In the genomic region with DNA sequence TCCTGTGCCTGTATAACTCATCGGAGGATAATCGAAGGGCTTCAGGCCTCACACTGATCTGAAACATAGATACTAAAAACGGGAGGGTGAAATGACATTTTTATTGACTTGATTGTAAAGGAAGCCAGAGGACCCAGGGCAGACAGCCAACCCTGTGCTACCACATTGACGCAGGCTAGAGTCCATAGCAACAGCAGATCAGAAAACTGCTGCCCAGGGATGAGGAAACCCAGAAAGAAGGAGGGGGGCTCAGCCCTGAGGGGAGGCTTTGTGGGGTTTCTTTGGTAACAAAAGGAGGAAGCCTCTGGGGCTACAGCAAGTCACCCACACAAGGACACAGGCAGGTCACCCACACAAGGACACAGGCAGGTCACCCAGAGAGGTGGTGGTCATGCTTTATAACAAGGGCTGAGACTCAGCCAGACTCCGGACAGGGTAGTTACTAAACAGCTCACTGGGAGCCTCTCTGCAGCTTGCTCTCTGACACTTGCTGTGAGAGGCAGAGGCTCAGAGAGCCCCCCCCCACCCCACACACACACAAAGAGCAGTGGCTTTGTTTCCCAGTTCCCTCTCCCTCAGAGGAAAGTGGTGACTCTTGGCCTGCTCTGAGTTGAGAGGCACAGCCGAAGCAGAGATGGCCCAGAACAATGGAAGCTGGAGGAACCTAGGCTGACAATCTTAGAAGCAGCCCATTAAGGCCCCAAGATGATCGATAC, we compare ENCODE assay signal across 9 mouse cellular contexts. TPM values are rescaled to one million over a fixed set of nuclear protein-coding genes. Genes with fewer than 3 reads are reported as not detected.
DNase-seq lines count a peak whose midpoint lies in the region; ATAC-seq and TF ChIP-seq lines count a peak whose summit lies in the region.
"Had no signal": no experiment of that assay in that cellular context is flagged by ENCODE, and none has a peak within 500 bp of the region (broad histone marks: within the 10 kb centered on the region; RNA-seq: fewer than 3 reads in every experiment).

No protein-coding gene starts in this region.

- intact Hi-C loops in heart, postnatal 36 days (cut with DNase I): no loop called here
- intact Hi-C loops in gastrocnemius, adult 2 months (cut with DNase I): loop anchor here (5.0 kb wide), 1 partner anchor 70 kb away; no protein-coding TSS in a partner anchor

- no peak overlapping the region for H3K4me3 ChIP-seq in neural tube, embryonic 11.5 days (ENCODE audit: low read depth, low read length)
- H3K4me3 ChIP-seq in limb, embryonic 13.5 days: no peak overlapping the region
- no peak overlapping the region for H3K4me3 ChIP-seq in neural tube, embryonic 15.5 days (replicated peaks)
- no peak overlapping the region for H3K4me3 ChIP-seq in gastrocnemius, adult 2 months

- H3K4me2 ChIP-seq in neural tube, embryonic 11.5 days (ENCODE audit: low read depth): no peak overlapping the region
- H3K4me2 ChIP-seq in limb, embryonic 13.5 days (replicated peaks): no peak overlapping the region
- no peak overlapping the region for H3K4me2 ChIP-seq in neural tube, embryonic 15.5 days

- ATAC-seq in neural tube, embryonic 11.5 days (ENCODE audit: insufficient read depth, low FRiP score, low TSS enrichment): no peak
- ATAC-seq in granulocyte monocyte progenitor cell, adult 5-6 weeks (replicated peaks; ENCODE audit: poor library complexity, severe bottlenecking): peak; percentile 93
- ATAC-seq in limb, embryonic 13.5 days (ENCODE audit: low FRiP score, low read depth): peak; percentile 36; the same call in 1 of the 2 replicates
- ATAC-seq in neural tube, embryonic 15.5 days (ENCODE audit: low FRiP score): 0 out of 2 replicates have a peak, but pooled peaks have one; percentile 53

- TF ChIP-seq CTCF in gastrocnemius, adult 2 months (IDR thresholded peaks at IDR 0.05): no peak

- peak; percentile 44 for DNase-seq in neural tube, embryonic 11.5 days (ENCODE audit: low spot score)
- no peak for DNase-seq in neural tube, embryonic 10.5 days (ENCODE audit: extremely low spot score, low spot score)
- DNase-seq in gastrocnemius, adult 18-20 months (ENCODE audit: low spot score): no peak
- DNase-seq in heart, postnatal 36 days: no peak
- DNase-seq in gastrocnemius, adult 2 months: no peak

- 0 out of 2 replicates have a peak overlapping the region, but pooled peaks have one; percentile 26 for H3K9ac ChIP-seq in neural tube, embryonic 11.5 days (ENCODE audit: low read length)
- no peak overlapping the region for H3K9ac ChIP-seq in limb, embryonic 13.5 days
- H3K9ac ChIP-seq in neural tube, embryonic 15.5 days (replicated peaks): no peak overlapping the region
- H3K9ac ChIP-seq: liver, embryonic 14.5 days had no signal

- 0 out of 2 replicates have a peak overlapping the region, but pooled peaks have one; percentile 23 for H3K27ac ChIP-seq in neural tube, embryonic 11.5 days (ENCODE audit: low read depth, low read length)
- no peak overlapping the region for H3K27ac ChIP-seq in limb, embryonic 13.5 days
- peak overlapping the region; percentile 58 for H3K27ac ChIP-seq in neural tube, embryonic 15.5 days (replicated peaks)
- no peak overlapping the region for H3K27ac ChIP-seq in gastrocnemius, adult 2 months
- H3K27ac ChIP-seq: liver, embryonic 14.5 days had no signal

- H3K36me3 ChIP-seq in neural tube, embryonic 11.5 days (ENCODE audit: control insufficient read depth, insufficient read depth, low read length): no peaks in the 10 kb centered on the region
- no peaks in the 10 kb centered on the region for H3K36me3 ChIP-seq in limb, embryonic 13.5 days
- H3K36me3 ChIP-seq in neural tube, embryonic 15.5 days: no peaks in the 10 kb centered on the region

- no peaks in the 10 kb centered on the region for H3K9me3 ChIP-seq in neural tube, embryonic 11.5 days (ENCODE audit: control insufficient read depth, low read length)
- H3K9me3 ChIP-seq in limb, embryonic 13.5 days: no peaks in the 10 kb centered on the region
- no peaks in the 10 kb centered on the region for H3K9me3 ChIP-seq in neural tube, embryonic 15.5 days (replicated peaks)

- no peaks in the 10 kb centered on the region for H3K4me1 ChIP-seq in neural tube, embryonic 11.5 days (ENCODE audit: control insufficient read depth, insufficient read depth, low read length)
- H3K4me1 ChIP-seq in limb, embryonic 13.5 days: peaks cover 17% of the 10 kb centered on the region
- peaks cover 22% of the 10 kb centered on the region for H3K4me1 ChIP-seq in neural tube, embryonic 15.5 days

- WGBS in neural tube, embryonic 11.5 days: 60% methylated on average over 7 of the region's 7 CpGs
- 46% methylated on average over 7 of the region's 7 CpGs for WGBS in limb, embryonic 13.5 days
- 23% methylated on average over 7 of the region's 7 CpGs for WGBS in neural tube, embryonic 15.5 days

- H3K27me3 ChIP-seq in neural tube, embryonic 11.5 days (ENCODE audit: control insufficient read depth, insufficient read depth, low read length): no peaks in the 10 kb centered on the region
- H3K27me3 ChIP-seq in limb, embryonic 13.5 days: peaks cover 5% of the 10 kb centered on the region; the same call in 1 of the 2 replicates
- H3K27me3 ChIP-seq in neural tube, embryonic 15.5 days (replicated peaks): no peaks in the 10 kb centered on the region

RNA-seq across cellular contexts. Expression of a gene that starts 19.2 kb away (rescaled TPM):
- polyA plus RNA-seq in neural tube, embryonic 11.5 days (2014; fragmentation: Nextera tagmentation; extraction: Ambion mirVana): 3.4 and 3.6 TPM in 2 replicates
- 10.4 and 13.9 TPM in 2 replicates for total RNA-seq in granulocyte monocyte progenitor cell, adult 5-6 weeks (2014; fragmentation: Nextera tagmentation)
- 0.88 and 1.2 TPM in 2 replicates for total RNA-seq in granulocyte monocyte progenitor cell, adult 5-6 weeks (2017)
- 0.31 and 0.50 TPM in 2 replicates for polyA plus RNA-seq in limb, embryonic 13.5 days (2015; fragmentation: Nextera tagmentation; extraction: Ambion mirVana)
- polyA plus RNA-seq in neural tube, embryonic 15.5 days (2015; fragmentation: Nextera tagmentation; extraction: Ambion mirVana): 1.3 and 1.7 TPM in 2 replicates
- total RNA-seq in gastrocnemius, adult 18-20 months (2021): 10 to 100 TPM; 22.3 to 31.2 TPM
- 1 to 10 TPM; 5.6 to 5.7 TPM for total RNA-seq in heart, postnatal 36 days (2021)
- total RNA-seq in gastrocnemius, adult 2 months (2021): 10 to 100 TPM; 25.0 to 27.0 TPM

Comparison
In these comparisons a context has a peak if more than half of its experiments do, and no peak if none do; other contexts are left out.
1. H3K27ac ChIP-seq: peak in neural tube, embryonic 11.5 days (single experiment) and neural tube, embryonic 15.5 days (single experiment); none in limb, embryonic 13.5 days (single experiment) and gastrocnemius, adult 2 months (single experiment).